Mouse (Mus musculus) olfactory bulb, adult 2 months (tissue): ENCODE results near the gene Peli3.

ENCODE experiments used
- CTCF ChIP-seq: fragments of 200-500 bp; IDR thresholded peaks from 2 replicates; pipeline ENCODE4 v1.5.1; 2012; ENCODE audit warnings: low read depth, mild to moderate bottlenecking, low read length, moderate library complexity; ENCODE audit not compliant: insufficient read depth
- POLR2A ChIP-seq: fragments of 200-500 bp; IDR thresholded peaks from 2 replicates; pipeline ENCODE4 v1.6.1; 2012; ENCODE audit warnings: mild to moderate bottlenecking, low read depth, low read length, moderate library complexity; ENCODE audit not compliant: insufficient read depth

DNA sequence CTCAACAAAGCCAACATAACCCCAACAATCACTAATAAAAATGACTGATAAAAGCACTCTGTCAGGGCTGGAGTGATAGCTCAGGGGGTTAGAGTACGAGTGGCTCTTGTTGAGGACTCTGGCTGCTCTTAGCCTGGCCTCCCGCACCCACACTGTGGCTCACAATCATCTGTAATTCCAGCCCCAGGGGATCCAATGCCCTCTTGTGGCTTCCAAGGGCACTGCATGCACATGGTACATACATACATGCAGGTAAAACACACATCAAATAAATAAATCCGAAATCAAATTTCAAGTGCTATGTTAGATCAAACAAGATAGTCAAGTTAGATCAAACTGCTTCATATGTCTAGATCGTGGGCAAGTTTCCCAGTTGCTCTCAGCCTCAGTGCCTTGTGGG lies 34.8 kb downstream of the Peli3 start:
- TF ChIP-seq CTCF (no peak), POLR2A (no peak)
